Comparison of ENCODE assay signal across 14 mouse cellular contexts in genomic region chr9:92550981-92551380, GRCm38 (mm10).
"Had no signal": no experiment of that assay in that cellular context is flagged by ENCODE, and none has a peak within 500 bp of the region (broad histone marks: within the 10 kb centered on the region; RNA-seq: fewer than 3 reads in every experiment).

No protein-coding gene starts in this region.

- H3K27me3 ChIP-seq: liver, embryonic 13.5 days; midbrain, embryonic 12.5 days; neural tube, embryonic 12.5 days; neural tube, embryonic 15.5 days; stomach, embryonic 15.5 days had no signal

- H3K4me3 ChIP-seq: liver, embryonic 13.5 days; midbrain, embryonic 12.5 days; neural tube, embryonic 12.5 days; neural tube, embryonic 15.5 days; stomach, embryonic 15.5 days had no signal

- DNase-seq: kidney, adult 9 months; kidney, postnatal 14 days; kidney, postnatal 4 days; liver, embryonic 13.5 days; lung, adult 2 months; lung, postnatal 14 days; right cerebral cortex, adult 18-20 months; right cerebral cortex, postnatal 14 days; spleen, adult 18-20 months; thymus, postnatal 25 days had no signal

- H3K4me2 ChIP-seq: liver, embryonic 13.5 days; midbrain, embryonic 12.5 days; neural tube, embryonic 12.5 days; neural tube, embryonic 15.5 days; stomach, embryonic 15.5 days had no signal

- H3K36me3 ChIP-seq: liver, embryonic 13.5 days; midbrain, embryonic 12.5 days; neural tube, embryonic 12.5 days; neural tube, embryonic 15.5 days; stomach, embryonic 15.5 days had no signal
